Mouse (Mus musculus) forebrain, postnatal 0 days (tissue): ENCODE results near the gene Socs7. TPM values are rescaled to one million over a fixed set of nuclear protein-coding genes. Genes with fewer than 3 reads are reported as not detected.

ENCODE experiments used
- ATAC-seq: fragments of 200-750 bp; cut with Nextera tagmentation; 2 replicates; pipeline ENCODE4 v1.8.0; 2017; ENCODE audit warnings: mild to moderate bottlenecking, moderate library complexity
- DNase-seq: peaks from one replicate; pipeline ENCODE4 v3.0.0-alpha.2; 2015
- H3K27ac ChIP-seq: fragments of 300-500 bp; sonication (generic); 2 replicates; pipeline ENCODE4 v1.5.1; 2014; ENCODE audit warnings: low read depth, mild to moderate bottlenecking, antibody characterized with exemption, low read length, moderate library complexity, mixed read lengths
- H3K27me3 ChIP-seq: fragments of 300-500 bp; sonication (generic); 2 replicates; pipeline ENCODE4 v1.6.1; 2014; ENCODE audit warnings: mild to moderate bottlenecking, low read length, mixed read lengths; ENCODE audit not compliant: insufficient read depth
- H3K36me3 ChIP-seq: fragments of 300-500 bp; sonication (generic); 2 replicates; pipeline ENCODE4 v1.6.1; 2014; ENCODE audit warnings: mild to moderate bottlenecking, moderate library complexity; ENCODE audit not compliant: insufficient read depth
- H3K4me1 ChIP-seq: fragments of 300-500 bp; sonication (generic); 2 replicates; pipeline ENCODE4 v1.6.1; 2014; ENCODE audit warnings: antibody characterized with exemption; ENCODE audit not compliant: insufficient read depth
- H3K4me2 ChIP-seq: fragments of 300-500 bp; sonication (generic); 2 replicates; pipeline ENCODE4 v1.6.1; 2014; ENCODE audit warnings: low read depth, mild to moderate bottlenecking, moderate library complexity
- H3K4me3 ChIP-seq: fragments of 300-500 bp; sonication (generic); 2 replicates; pipeline ENCODE4 v1.5.1; 2014; ENCODE audit warnings: low read depth, low read length, mixed read lengths
- H3K9ac ChIP-seq: fragments of 300-500 bp; sonication (generic); 2 replicates; pipeline ENCODE4 v1.6.1; 2014; ENCODE audit warnings: mild to moderate bottlenecking
- H3K9me3 ChIP-seq: fragments of 300-500 bp; sonication (generic); 2 replicates; pipeline ENCODE4 v1.6.1; 2016; ENCODE audit warnings: low read length
- CTCF ChIP-seq: sonication (generic); IDR thresholded peaks from 2 replicates; pipeline ENCODE4 v1.5.1; 2016; ENCODE audit warnings: antibody characterized with exemption, control low read depth, low read depth
- WGBS: fragments of 180-500 bp; shearing (Covaris S2); extraction: QIAGEN DNeasy Blood & Tissue Kit; methylation state at CpG from one replicate; pipeline ENCODE4 v1.1.7; 2014; 5-methylcytosine and 5-hydroxymethylcytosine counted together
- polyA plus RNA-seq: library from polyadenylated mRNA; unstranded; fragments of >200 nt; fragmentation: Nextera tagmentation; extraction: Ambion mirVana; gene quantifications from 2 replicates; pipeline ENCODE4 v1.2.1, GENCODE M21; 2015
- total RNA-seq: library from RNA; depleted of rRNA; stranded (reverse); fragments of >200 nt; gene quantifications from 2 replicates; pipeline ENCODE4 v1.2.3, GENCODE M21; 2014

The Socs7 gene
- total and polyA plus RNA-seq, 2 experiments from 2014 or later, result 6.4 to 64.3 TPM

GRCm38 (mm10) chr11:97336238-97336637 is 26.1 kb upstream of the Socs7 start:
- DNase-seq, result no peak
- H3K4me3 ChIP-seq, result no peak overlapping the region
- H3K9ac ChIP-seq, result no peak overlapping the region
- 64% methylated on average over 6 of the region's 6 CpGs for WGBS
- no peak overlapping the region for H3K27ac ChIP-seq
- no peaks in the 10 kb centered on the region for H3K4me1 ChIP-seq
- TF ChIP-seq CTCF, result no peak
- no peaks in the 10 kb centered on the region for H3K27me3 ChIP-seq
- H3K36me3 ChIP-seq, result no peaks in the 10 kb centered on the region
- no peak for ATAC-seq
- no peaks in the 10 kb centered on the region for H3K9me3 ChIP-seq
- H3K4me2 ChIP-seq, result no peak overlapping the region

GRCm38 (mm10) chr11:97336751-97337345 is 25.5 kb upstream of the Socs7 start:
- H3K36me3 ChIP-seq, result no peaks in the 10 kb centered on the region
- no peaks in the 10 kb centered on the region for H3K4me1 ChIP-seq
- H3K9ac ChIP-seq, result no peak overlapping the region
- 73% methylated on average over 14 of the region's 14 CpGs for WGBS
- H3K27ac ChIP-seq, result no peak overlapping the region
- no peak for TF ChIP-seq CTCF
- H3K9me3 ChIP-seq, result no peaks in the 10 kb centered on the region
- DNase-seq (no peak), ATAC-seq (no peak)
- H3K4me2 ChIP-seq, result no peak overlapping the region
- no peak overlapping the region for H3K4me3 ChIP-seq
- H3K27me3 ChIP-seq, result no peaks in the 10 kb centered on the region

GRCm38 (mm10) chr11:97337363-97337762 is 25.0 kb upstream of the Socs7 start:
- DNase-seq, result no peak
- TF ChIP-seq CTCF, result no peak
- Histone ChIP-seq H3K36me3 (no peaks in the 10 kb centered on the region), H3K4me3 (no peak overlapping the region), H3K27me3 (no peaks in the 10 kb centered on the region), H3K4me1 (no peaks in the 10 kb centered on the region), H3K27ac (no peak overlapping the region), H3K9ac (no peak overlapping the region), H3K4me2 (no peak overlapping the region), H3K9me3 (no peaks in the 10 kb centered on the region)
- no peak for ATAC-seq
- WGBS, result 93% methylated on average over 12 of the region's 12 CpGs

- Histone ChIP-seq H3K4me3 (no peak overlapping the region), H3K9ac (no peak overlapping the region), H3K27me3 (no peaks in the 10 kb centered on the region), H3K4me1 (no peaks in the 10 kb centered on the region), H3K4me2 (peak overlapping the region; percentile 17; the same call in 1 of the 2 replicates), H3K36me3 (no peaks in the 10 kb centered on the region), H3K27ac (no peak overlapping the region), H3K9me3 (no peaks in the 10 kb centered on the region)
- TF ChIP-seq CTCF, result no peak
- WGBS, result 46% methylated on average over 21 of the region's 21 CpGs
- DNase-seq (no peak), ATAC-seq (no peak)
These were observed 23.9 kb upstream of the Socs7 start for GRCm38 (mm10) chr11:97338302-97338976.

GRCm38 (mm10) chr11:97338977-97339315 is 23.4 kb upstream of the Socs7 start:
- 24% methylated on average over 17 of the region's 17 CpGs for WGBS
- H3K4me2 ChIP-seq, result peak overlapping the region; percentile 17; the same call in 1 of the 2 replicates

GRCm38 (mm10) chr11:97343175-97343574 is 19.2 kb upstream of the Socs7 start:
- DNase-seq (no peak), ATAC-seq (no peak)
- H3K4me3 ChIP-seq, result no peak overlapping the region
- no peaks in the 10 kb centered on the region for H3K9me3 ChIP-seq
- no peak overlapping the region for H3K9ac ChIP-seq
- no peak overlapping the region for H3K27ac ChIP-seq
- no peak overlapping the region for H3K4me2 ChIP-seq
- no peaks in the 10 kb centered on the region for H3K36me3 ChIP-seq
- 45% methylated on average over 7 of the region's 8 CpGs for WGBS
- no peaks in the 10 kb centered on the region for H3K27me3 ChIP-seq
- H3K4me1 ChIP-seq, result no peaks in the 10 kb centered on the region
- no peak for TF ChIP-seq CTCF

More at GRCm38 (mm10) chr11:97338977-97339315, 23.4 kb upstream of the Socs7 start:
- peak; percentile 50; the same call in 1 of the 2 replicates for ATAC-seq
- H3K9ac ChIP-seq, result no peak overlapping the region
- H3K9me3 ChIP-seq, result no peaks in the 10 kb centered on the region
- no peak for TF ChIP-seq CTCF
- no peaks in the 10 kb centered on the region for H3K4me1 ChIP-seq
- H3K27ac ChIP-seq, result no peak overlapping the region
- H3K4me3 ChIP-seq, result no peak overlapping the region
- no peaks in the 10 kb centered on the region for H3K36me3 ChIP-seq
- peak; percentile 79 for DNase-seq
- H3K27me3 ChIP-seq, result no peaks in the 10 kb centered on the region

GRCm38 (mm10) chr11:97343619-97344018 is 18.7 kb upstream of the Socs7 start:
- Histone ChIP-seq H3K27me3 (no peaks in the 10 kb centered on the region), H3K4me3 (no peak overlapping the region), H3K4me1 (no peaks in the 10 kb centered on the region), H3K9me3 (no peaks in the 10 kb centered on the region), H3K36me3 (no peaks in the 10 kb centered on the region), H3K9ac (no peak overlapping the region), H3K27ac (no peak overlapping the region), H3K4me2 (no peak overlapping the region)
- DNase-seq (no peak), ATAC-seq (no peak)
- TF ChIP-seq CTCF, result no peak
- WGBS, result 29% methylated on average over 17 of the region's 17 CpGs
